ENCODE assay signal across 12 mouse cellular contexts in the genomic region with DNA sequence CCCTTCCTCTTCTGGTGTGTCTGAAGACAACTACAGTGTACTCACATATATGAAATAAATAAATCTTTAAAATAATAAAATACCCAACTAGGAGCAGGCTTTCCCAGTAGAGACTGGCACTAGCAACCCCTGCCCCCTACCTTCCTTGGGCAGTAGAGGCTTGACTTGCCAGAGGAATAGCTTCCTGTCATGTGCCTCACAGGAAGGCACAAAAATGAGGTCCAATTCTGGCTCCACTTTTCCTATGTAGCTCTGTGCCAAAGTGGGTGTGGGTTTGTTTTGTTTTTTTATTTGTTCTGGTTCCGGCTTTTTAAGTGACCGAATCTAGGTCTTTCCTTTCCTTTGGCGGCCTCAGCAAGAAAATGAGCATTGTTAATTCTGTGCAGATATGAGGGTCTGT. TPM values are rescaled to one million over a fixed set of nuclear protein-coding genes. Genes with fewer than 3 reads are reported as not detected.
DNase-seq lines count a peak whose midpoint lies in the region; ATAC-seq and TF ChIP-seq lines count a peak whose summit lies in the region.
"Had no signal": no experiment of that assay in that cellular context is flagged by ENCODE, and none has a peak within 500 bp of the region (broad histone marks: within the 10 kb centered on the region; RNA-seq: fewer than 3 reads in every experiment).

No protein-coding gene starts in this region.

- H3K9me3 ChIP-seq in heart, embryonic 12.5 days (replicated peaks) = no peaks in the 10 kb centered on the region
- H3K9me3 ChIP-seq: embryonic facial prominence, embryonic 15.5 days; heart, embryonic 15.5 days had no signal

- no peak overlapping the region for H3K9ac ChIP-seq in heart, embryonic 12.5 days
- H3K9ac ChIP-seq: embryonic facial prominence, embryonic 15.5 days; heart, embryonic 15.5 days had no signal

- WGBS in heart, embryonic 12.5 days = 78% methylated on average over 3 of the region's 3 CpGs
- WGBS in spleen, adult 2 months = 72% methylated on average over 3 of the region's 3 CpGs

- ATAC-seq in heart, embryonic 12.5 days (ENCODE audit: insufficient number of reproducible peaks, low FRiP score) = no peak
- ATAC-seq: Patski had no signal

- H3K27ac ChIP-seq in heart, embryonic 12.5 days (ENCODE audit: poor library complexity, severe bottlenecking) = no peak overlapping the region
- H3K27ac ChIP-seq in spleen, adult 2 months (ENCODE audit: insufficient read depth, low read length) = peak overlapping the region; percentile 32; the same call in 1 of the 2 replicates
- H3K27ac ChIP-seq: embryonic facial prominence, embryonic 15.5 days; heart, embryonic 15.5 days had no signal

- 0 out of 2 replicates have a peak, but pooled peaks cover 2% of the 10 kb centered on the region for H3K4me1 ChIP-seq in heart, embryonic 12.5 days (replicated peaks)
- H3K4me1 ChIP-seq in spleen, adult 2 months (ENCODE audit: control insufficient read depth, insufficient read depth, insufficient read length) = no peaks in the 10 kb centered on the region
- H3K4me1 ChIP-seq: heart, embryonic 15.5 days had no signal

- H3K4me2 ChIP-seq in heart, embryonic 12.5 days = no peak overlapping the region
- H3K4me2 ChIP-seq: embryonic facial prominence, embryonic 15.5 days; heart, embryonic 15.5 days had no signal

- no peak overlapping the region for H3K4me3 ChIP-seq in heart, embryonic 12.5 days
- H3K4me3 ChIP-seq in spleen, adult 2 months (ENCODE audit: extremely low read depth, insufficient read depth, insufficient read length) = no peak overlapping the region
- H3K4me3 ChIP-seq: embryonic facial prominence, embryonic 15.5 days; heart, embryonic 15.5 days; megakaryocyte, embryonic 14.5 days had no signal

- no peak for TF ChIP-seq POLR2A in spleen, adult 2 months (IDR thresholded peaks at IDR 0.05; ENCODE audit: low read depth, low read length)

- no peak for TF ChIP-seq CTCF in spleen, adult 2 months (IDR thresholded peaks at IDR 0.05; ENCODE audit: extremely low read depth, insufficient read depth, insufficient read length, insufficient replicate concordance)

- peak; percentile 52 to 78 for DNase-seq in heart, adult 18-20 months
- no peak for DNase-seq in spleen, adult 2 months (ENCODE audit: low read depth in 1 of 2, low spot score in 2 of 2)
- DNase-seq in spleen, postnatal 14 days (ENCODE audit: low spot score in 2 of 2) = no peak
- peak; percentile 60 for DNase-seq in kidney, postnatal 14 days
- DNase-seq in Muller cell, postnatal 12 days (ENCODE audit: inconsistent ontology term) = no peak
- no peak for DNase-seq in urinary bladder, postnatal 4 days (ENCODE audit: low spot score in 2 of 2)
- DNase-seq: cerebellum, postnatal 25 days had no signal

- H3K27me3 ChIP-seq in heart, embryonic 12.5 days (replicated peaks) = no peaks in the 10 kb centered on the region
- 0 out of 2 replicates have a peak, but pooled peaks cover 4% of the 10 kb centered on the region for H3K27me3 ChIP-seq in spleen, adult 2 months (ENCODE audit: control insufficient read depth, insufficient read depth, low read length)
- H3K27me3 ChIP-seq: embryonic facial prominence, embryonic 15.5 days; heart, embryonic 15.5 days had no signal

- no peaks in the 10 kb centered on the region for H3K36me3 ChIP-seq in heart, embryonic 12.5 days
- H3K36me3 ChIP-seq in spleen, adult 2 months (ENCODE audit: control insufficient read depth, insufficient read depth, low read length) = no peaks in the 10 kb centered on the region
- H3K36me3 ChIP-seq: heart, embryonic 15.5 days had no signal

RNA-seq across cellular contexts. Expression of gene Mertk, which starts 5.7 kb away (rescaled TPM):
- 1 to 10 TPM; 6.3 to 7.3 TPM for total RNA-seq in heart, adult 18-20 months (2021)
- 5.0 and 6.0 TPM in 2 replicates for polyA plus RNA-seq in heart, embryonic 12.5 days (2016; fragmentation: Nextera tagmentation; extraction: Ambion mirVana)
- polyA plus RNA-seq in spleen, adult 2 months (2012; rRNA removed) = 6.9 and 9.2 TPM in 2 replicates

RNA-seq across cellular contexts. Expression of gene Anapc1, which starts 17.3 kb away (rescaled TPM):
- total RNA-seq in heart, adult 18-20 months (2021) = 10 to 100 TPM; 36.6 to 43.3 TPM
- polyA plus RNA-seq in heart, embryonic 12.5 days (2016; fragmentation: Nextera tagmentation; extraction: Ambion mirVana) = 58.9 and 63.6 TPM in 2 replicates
- 33.2 and 36.3 TPM in 2 replicates for polyA plus RNA-seq in spleen, adult 2 months (2012; rRNA removed)

Comparison
In these comparisons a context has a peak if more than half of its experiments do, and no peak if none do; other contexts are left out.
1. DNase-seq: peak in heart, adult 18-20 months (2 of 2) and kidney, postnatal 14 days (single experiment); none in spleen, adult 2 months (0 of 2), spleen, postnatal 14 days (0 of 2), Muller cell, postnatal 12 days (single experiment) and urinary bladder, postnatal 4 days (0 of 2).